Mouse (Mus musculus): ENCODE results near the gene Ambra1.

Ambra1 gene

DNA sequence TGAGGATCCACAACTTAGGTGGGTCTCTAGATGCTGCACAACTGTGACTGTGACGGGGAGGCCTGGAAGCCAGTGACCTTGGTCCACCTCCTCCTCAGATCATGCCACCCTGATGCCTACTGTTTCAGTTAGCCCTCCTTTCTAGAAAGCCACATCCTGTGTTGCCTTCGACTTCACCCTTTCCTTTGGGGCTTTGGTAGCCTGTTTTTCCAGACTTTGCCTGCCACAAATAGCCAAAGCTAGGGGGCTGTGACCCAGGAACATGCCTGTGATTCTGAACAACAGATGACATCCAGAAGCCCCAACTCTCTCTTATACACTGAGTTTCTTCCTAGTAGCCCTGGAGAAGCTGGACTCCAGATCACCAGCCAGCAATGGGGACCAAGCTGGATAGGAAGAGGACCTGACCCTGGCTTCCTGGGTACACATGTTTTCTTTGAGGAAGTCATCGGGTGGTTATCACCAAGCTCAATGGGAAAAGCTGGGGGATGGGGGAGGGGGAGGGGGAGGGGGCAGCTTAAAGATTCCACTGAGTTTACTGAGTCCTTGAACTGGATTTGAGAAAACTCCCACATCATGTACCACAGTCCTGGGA lies 234.8 kb downstream of the Ambra1 start:
- in situ Hi-C loops (cut with MboI; ENCODE audit: low pct_unique_long_range_greater_than_20kb in 1 of 2, low sequenced_read_pairs in 2 of 2, unreplicated experiment in 1 of 2): no loop called here

DNA sequence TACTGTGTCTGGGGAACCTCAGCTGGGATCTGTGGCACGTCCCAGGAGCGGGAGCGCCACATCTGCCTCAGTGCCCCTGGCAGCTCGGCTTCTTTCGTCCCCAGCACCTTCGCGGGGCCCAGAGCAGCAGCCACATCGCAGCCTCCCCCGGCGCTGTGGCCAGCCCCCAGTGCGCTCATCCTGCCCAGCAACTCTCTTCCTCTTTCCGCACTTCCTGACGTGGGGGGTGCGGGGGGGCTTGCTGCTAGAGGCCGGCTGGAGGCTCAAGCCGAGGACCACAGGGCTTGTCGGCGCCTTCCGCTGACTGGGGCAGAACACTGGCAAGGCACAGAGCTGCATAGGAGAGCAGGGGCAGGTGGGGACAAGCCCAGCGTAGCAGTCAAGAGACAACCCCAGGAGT lies 235.5 kb downstream of the Ambra1 start:
- in situ Hi-C loops (cut with MboI; ENCODE audit: low pct_unique_long_range_greater_than_20kb in 1 of 2, low sequenced_read_pairs in 2 of 2, unreplicated experiment in 1 of 2): no loop called here

DNA sequence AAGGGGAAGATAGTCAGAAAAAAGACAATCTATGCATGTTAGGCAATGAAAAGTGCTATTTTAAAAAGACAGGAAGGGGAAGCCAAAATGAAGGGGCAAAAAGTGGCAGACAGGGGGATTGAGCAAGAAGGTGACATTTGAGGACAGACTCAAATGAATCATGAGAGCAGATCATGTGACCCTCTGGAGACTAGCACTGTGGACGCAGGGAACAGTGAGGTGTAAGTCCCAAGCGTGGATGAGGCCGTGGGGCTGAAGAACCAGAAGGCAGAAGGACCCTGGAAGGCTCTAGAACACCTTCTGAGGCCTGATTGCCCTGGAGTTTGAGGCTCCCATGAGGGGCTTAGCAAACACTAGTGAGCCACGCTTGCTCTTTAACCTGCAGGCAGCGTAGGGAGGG lies 236.4 kb downstream of the Ambra1 start:
- in situ Hi-C loops (cut with MboI; ENCODE audit: low pct_unique_long_range_greater_than_20kb in 1 of 2, low sequenced_read_pairs in 2 of 2, unreplicated experiment in 1 of 2): no loop called here

DNA sequence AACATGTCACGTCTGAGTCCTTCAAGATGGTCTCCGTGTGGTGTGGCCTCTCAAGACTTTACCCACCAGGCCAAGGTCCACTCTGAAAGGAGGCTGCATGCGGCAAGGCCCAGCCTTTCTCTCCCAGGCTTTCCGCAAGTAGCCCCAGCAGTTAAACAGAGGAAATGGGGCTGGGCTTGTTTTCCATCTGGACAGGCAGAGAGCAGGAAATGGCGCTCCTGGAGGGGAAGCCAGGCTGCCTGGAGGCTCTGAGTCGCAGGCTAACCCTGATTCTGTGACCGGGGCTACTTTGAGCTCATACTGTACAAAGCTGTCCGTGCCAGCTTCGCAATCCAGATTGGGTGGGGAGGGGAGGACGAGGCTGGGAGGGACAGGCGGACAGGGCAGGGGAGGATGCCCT lies 238.0 kb downstream of the Ambra1 start:
- in situ Hi-C loops (cut with MboI; ENCODE audit: low pct_unique_long_range_greater_than_20kb in 1 of 2, low sequenced_read_pairs in 2 of 2, unreplicated experiment in 1 of 2): no loop called here
